Mouse (Mus musculus): ENCODE results near the gene Zfp423.
"Not testable (repeated sequence)": the region's sequence is repeated elsewhere in the genome, so short reads cannot be mapped to it uniquely, and the experiment has no call there.

Gene Zfp423

GRCm38 (mm10) chr8:87904108-87904507 is 55.3 kb downstream of the Zfp423 start:
- DNase-seq (ENCODE audit: low read depth), result no peak

- no peak for DNase-seq (ENCODE audit: low read depth)
Observed at GRCm38 (mm10) chr8:87895203-87896041, 64.0 kb downstream of the Zfp423 start.

- no peak for DNase-seq (ENCODE audit: low read depth)
Observed at GRCm38 (mm10) chr8:87894287-87894686, 65.1 kb downstream of the Zfp423 start.

- DNase-seq (ENCODE audit: low read depth), result no peak
Observed at GRCm38 (mm10) chr8:87893547-87893946, 65.8 kb downstream of the Zfp423 start.

GRCm38 (mm10) chr8:87892891-87893290 is 66.5 kb downstream of the Zfp423 start:
- DNase-seq (ENCODE audit: low read depth), result no peak

GRCm38 (mm10) chr8:87891884-87892283 is 67.5 kb downstream of the Zfp423 start:
- DNase-seq (ENCODE audit: low read depth), result no peak

GRCm38 (mm10) chr8:87887956-87888355 is 71.4 kb downstream of the Zfp423 start:
- no peak for DNase-seq (ENCODE audit: low read depth)

- no peak for DNase-seq (ENCODE audit: low read depth)
Observed at GRCm38 (mm10) chr8:87881088-87881487, 78.3 kb downstream of the Zfp423 start.

- no peak for DNase-seq (ENCODE audit: low read depth)
Observed at GRCm38 (mm10) chr8:87875852-87876251, 83.5 kb downstream of the Zfp423 start.

- DNase-seq (ENCODE audit: low read depth), result no peak
Observed at GRCm38 (mm10) chr8:87875452-87875851, 83.9 kb downstream of the Zfp423 start.

GRCm38 (mm10) chr8:87872987-87873550 is 86.3 kb downstream of the Zfp423 start:
- DNase-seq (ENCODE audit: low read depth), result no peak

GRCm38 (mm10) chr8:87872356-87872930 is 87.0 kb downstream of the Zfp423 start:
- no peak for DNase-seq (ENCODE audit: low read depth)

- DNase-seq (ENCODE audit: low read depth), result no peak
Observed at GRCm38 (mm10) chr8:87866586-87866985, 92.8 kb downstream of the Zfp423 start.

- DNase-seq (ENCODE audit: low read depth), result peak; percentile 7
Observed at GRCm38 (mm10) chr8:87864236-87864635, 95.2 kb downstream of the Zfp423 start.

GRCm38 (mm10) chr8:87863128-87863527 is 96.3 kb downstream of the Zfp423 start:
- no peak for DNase-seq (ENCODE audit: low read depth)

GRCm38 (mm10) chr8:87861718-87862117 is 97.7 kb downstream of the Zfp423 start:
- no peak for DNase-seq (ENCODE audit: low read depth)

GRCm38 (mm10) chr8:87860905-87861304 is 98.5 kb downstream of the Zfp423 start:
- DNase-seq (ENCODE audit: low read depth), result no peak

- DNase-seq (ENCODE audit: low read depth), result no peak
Observed at GRCm38 (mm10) chr8:87851871-87852270, 107.5 kb downstream of the Zfp423 start.

- no peak for DNase-seq (ENCODE audit: low read depth)
Observed at GRCm38 (mm10) chr8:87851380-87851779, 108.0 kb downstream of the Zfp423 start.

GRCm38 (mm10) chr8:87848836-87849235 is 110.6 kb downstream of the Zfp423 start:
- no peak for DNase-seq (ENCODE audit: low read depth)

GRCm38 (mm10) chr8:87847796-87848195 is 111.6 kb downstream of the Zfp423 start:
- no peak for DNase-seq (ENCODE audit: low read depth)

- not testable (repeated sequence) for DNase-seq (ENCODE audit: low read depth)
Observed at GRCm38 (mm10) chr8:87842096-87842495, 117.3 kb downstream of the Zfp423 start.

GRCm38 (mm10) chr8:87837266-87837665 is 122.1 kb downstream of the Zfp423 start:
- DNase-seq (ENCODE audit: low read depth), result no peak
